Comparison of ENCODE assay signal across 9 mouse cellular contexts in genomic region chr7:28546649-28547048, GRCm38 (mm10). TPM values are rescaled to one million over a fixed set of nuclear protein-coding genes. Genes with fewer than 3 reads are reported as not detected.
A peak's percentile ranks its signal among the peaks of the same experiment; 100 is the strongest.
DNase-seq lines count a peak whose midpoint lies in the region; ATAC-seq and TF ChIP-seq lines count a peak whose summit lies in the region.
"Had no signal": no experiment of that assay in that cellular context is flagged by ENCODE, and none has a peak within 500 bp of the region (broad histone marks: within the 10 kb centered on the region; RNA-seq: fewer than 3 reads in every experiment).

No protein-coding gene starts in this region.

- ATAC-seq in lung, embryonic 16.5 days (ENCODE audit: low read depth) = no peak
- ATAC-seq in forebrain, embryonic 14.5 days = no peak
- no peak for ATAC-seq in limb, embryonic 11.5 days (ENCODE audit: insufficient number of reproducible peaks, low FRiP score, low TSS enrichment, low read depth)
- no peak for ATAC-seq in erythroid progenitor cell, adult 5-6 weeks (replicated peaks; ENCODE audit: low FRiP score, poor library complexity, severe bottlenecking)

- WGBS in lung, embryonic 16.5 days = under 1% methylated on average over 22 of the region's 22 CpGs
- 1% methylated on average over 22 of the region's 22 CpGs for WGBS in forebrain, embryonic 14.5 days
- 1% methylated on average over 22 of the region's 22 CpGs for WGBS in limb, embryonic 11.5 days
- WGBS in olfactory bulb, adult 2 months = 3% methylated on average over 22 of the region's 22 CpGs

- H3K27ac ChIP-seq in lung, embryonic 16.5 days (ENCODE audit: low read length) = no peak overlapping the region
- H3K27ac ChIP-seq in forebrain, embryonic 14.5 days (ENCODE audit: low read depth, low read length) = no peak overlapping the region
- no peak overlapping the region for H3K27ac ChIP-seq in limb, embryonic 11.5 days (replicated peaks; ENCODE audit: low read depth, low read length)
- H3K27ac ChIP-seq in olfactory bulb, adult 2 months (ENCODE audit: insufficient read depth, low read depth, low read length) = no peak overlapping the region

- peak overlapping the region; percentile 35 for H3K4me2 ChIP-seq in lung, embryonic 16.5 days (ENCODE audit: low read depth, low read length)
- H3K4me2 ChIP-seq in forebrain, embryonic 14.5 days (ENCODE audit: low read length) = peak overlapping the region; percentile 52
- peak overlapping the region; percentile 35 for H3K4me2 ChIP-seq in limb, embryonic 11.5 days (ENCODE audit: low read depth, severe bottlenecking)

- DNase-seq in lung, adult 18-20 months = no peak
- DNase-seq in forebrain, embryonic 14.5 days (ENCODE audit: low spot score) = no peak
- DNase-seq in limb, embryonic 11.5 days (ENCODE audit: low spot score) = no peak
- no peak for DNase-seq in ovary, adult 18-20 months (ENCODE audit: low spot score)
- DNase-seq in urinary bladder, postnatal 10 days (ENCODE audit: low spot score) = no peak

- H3K27me3 ChIP-seq in lung, embryonic 16.5 days (ENCODE audit: control insufficient read depth, insufficient read depth, low read depth, low read length) = peaks cover 35% of the 10 kb centered on the region
- peaks cover 31% of the 10 kb centered on the region for H3K27me3 ChIP-seq in forebrain, embryonic 14.5 days (replicated peaks; ENCODE audit: control insufficient read depth, insufficient read depth, low read length)
- peaks cover 39% of the 10 kb centered on the region for H3K27me3 ChIP-seq in limb, embryonic 11.5 days (ENCODE audit: control insufficient read depth, insufficient read depth, low read length)

- H3K36me3 ChIP-seq in lung, embryonic 16.5 days (ENCODE audit: control insufficient read depth, insufficient read depth, low read length) = no peaks in the 10 kb centered on the region
- H3K36me3 ChIP-seq in forebrain, embryonic 14.5 days (ENCODE audit: control insufficient read depth, insufficient read depth, low read length) = no peaks in the 10 kb centered on the region
- no peaks in the 10 kb centered on the region for H3K36me3 ChIP-seq in limb, embryonic 11.5 days (ENCODE audit: control insufficient read depth, insufficient read depth, low read length)

- H3K9ac ChIP-seq in lung, embryonic 16.5 days (ENCODE audit: low read length) = no peak overlapping the region
- H3K9ac ChIP-seq in forebrain, embryonic 14.5 days (ENCODE audit: low read length) = peak overlapping the region; percentile 40; the same call in 1 of the 2 replicates
- H3K9ac ChIP-seq in limb, embryonic 11.5 days (ENCODE audit: low read length) = no peak overlapping the region

- H3K4me1 ChIP-seq in lung, embryonic 16.5 days (replicated peaks; ENCODE audit: control insufficient read depth, insufficient read depth, low read length) = peaks cover 8% of the 10 kb centered on the region; the same call in 1 of the 2 replicates
- H3K4me1 ChIP-seq in forebrain, embryonic 14.5 days (ENCODE audit: control insufficient read depth, insufficient read depth, low read length) = no peaks in the 10 kb centered on the region; the same call in 1 of the 2 replicates
- H3K4me1 ChIP-seq in limb, embryonic 11.5 days (ENCODE audit: control insufficient read depth, insufficient read depth, low read length) = peaks cover 4% of the 10 kb centered on the region; the same call in 1 of the 2 replicates
- H3K4me1 ChIP-seq in olfactory bulb, adult 2 months (ENCODE audit: control insufficient read depth, insufficient read depth, low read length) = peaks cover 14% of the 10 kb centered on the region

- H3K9me3 ChIP-seq in lung, embryonic 16.5 days (ENCODE audit: control insufficient read depth, low read length) = no peaks in the 10 kb centered on the region
- no peaks in the 10 kb centered on the region for H3K9me3 ChIP-seq in forebrain, embryonic 14.5 days (replicated peaks; ENCODE audit: control insufficient read depth, low read length)
- H3K9me3 ChIP-seq in limb, embryonic 11.5 days (ENCODE audit: control insufficient read depth, low read length) = no peaks in the 10 kb centered on the region

- peak overlapping the region; percentile 12; the same call in 1 of the 2 replicates for H3K4me3 ChIP-seq in lung, embryonic 16.5 days (ENCODE audit: low read length)
- peak overlapping the region; percentile 19 for H3K4me3 ChIP-seq in forebrain, embryonic 14.5 days (ENCODE audit: low read depth, low read length)
- peak overlapping the region; percentile 20 for H3K4me3 ChIP-seq in limb, embryonic 11.5 days (ENCODE audit: low read depth, low read length)
- H3K4me3 ChIP-seq in olfactory bulb, adult 2 months (ENCODE audit: insufficient read depth, low read depth, low read length) = peak overlapping the region; percentile 3
- H3K4me3 ChIP-seq: erythroblast, embryonic 14.5 days had no signal

- no peak for TF ChIP-seq CTCF in olfactory bulb, adult 2 months (IDR thresholded peaks at IDR 0.05; ENCODE audit: insufficient read depth, low read depth, low read length)

- no peak for TF ChIP-seq POLR2A in olfactory bulb, adult 2 months (IDR thresholded peaks at IDR 0.05; ENCODE audit: insufficient read depth, low read depth, low read length)

RNA-seq across cellular contexts. Expression of gene Nccrp1, which starts 0.4 kb away (rescaled TPM):
- not detected in 2 replicates for polyA plus RNA-seq in lung, embryonic 16.5 days (2015; fragmentation: Nextera tagmentation; extraction: Ambion mirVana)
- not detected in 2 replicates for polyA plus RNA-seq in forebrain, embryonic 14.5 days (2014; fragmentation: Nextera tagmentation; extraction: Ambion mirVana)
- polyA plus RNA-seq in limb, embryonic 11.5 days (2014; fragmentation: Nextera tagmentation; extraction: Ambion mirVana) = not detected in 2 replicates
- polyA plus RNA-seq in olfactory bulb, adult 2 months (2012; ENCODE audit: insufficient read depth, insufficient read length, low replicate concordance, missing spikeins) = not detected in 2 replicates
- not detected in 2 replicates for total RNA-seq in erythroid progenitor cell, adult 5-6 weeks (2015; ENCODE audit: low replicate concordance)
- not detected in 2 replicates for total RNA-seq in erythroid progenitor cell, adult 5-6 weeks (2017; ENCODE audit: low replicate concordance)

RNA-seq across cellular contexts. Expression of gene Sycn, which starts 6.0 kb away (rescaled TPM):
- not detected in 2 replicates for polyA plus RNA-seq in lung, embryonic 16.5 days (2015; fragmentation: Nextera tagmentation; extraction: Ambion mirVana)
- not detected in 2 replicates for polyA plus RNA-seq in forebrain, embryonic 14.5 days (2014; fragmentation: Nextera tagmentation; extraction: Ambion mirVana)
- not detected in 2 replicates for polyA plus RNA-seq in limb, embryonic 11.5 days (2014; fragmentation: Nextera tagmentation; extraction: Ambion mirVana)
- not detected in 2 replicates for polyA plus RNA-seq in olfactory bulb, adult 2 months (2012; ENCODE audit: insufficient read depth, insufficient read length, low replicate concordance, missing spikeins)
- total RNA-seq in erythroid progenitor cell, adult 5-6 weeks (2015; ENCODE audit: low replicate concordance) = not detected in 2 replicates
- not detected in 2 replicates for total RNA-seq in erythroid progenitor cell, adult 5-6 weeks (2017; ENCODE audit: low replicate concordance)
- polyA plus RNA-seq: erythroblast, embryonic 14.5 days had no signal

RNA-seq across cellular contexts. Expression of gene Ifnl3, which starts 24.0 kb away (rescaled TPM):
- not detected in 2 replicates for polyA plus RNA-seq in lung, embryonic 16.5 days (2015; fragmentation: Nextera tagmentation; extraction: Ambion mirVana)
- not detected in 2 replicates for polyA plus RNA-seq in forebrain, embryonic 14.5 days (2014; fragmentation: Nextera tagmentation; extraction: Ambion mirVana)
- not detected in 2 replicates for polyA plus RNA-seq in limb, embryonic 11.5 days (2014; fragmentation: Nextera tagmentation; extraction: Ambion mirVana)
- not detected in 2 replicates for polyA plus RNA-seq in olfactory bulb, adult 2 months (2012; ENCODE audit: insufficient read depth, insufficient read length, low replicate concordance, missing spikeins)
- total RNA-seq in erythroid progenitor cell, adult 5-6 weeks (2015; ENCODE audit: low replicate concordance) = not detected in 2 replicates
- total RNA-seq in erythroid progenitor cell, adult 5-6 weeks (2017; ENCODE audit: low replicate concordance) = not detected in 2 replicates
- polyA plus RNA-seq: erythroblast, embryonic 14.5 days had no signal

RNA-seq across cellular contexts. Expression of gene Ifnl2, which starts 36.4 kb away (rescaled TPM):
- polyA plus RNA-seq in lung, embryonic 16.5 days (2015; fragmentation: Nextera tagmentation; extraction: Ambion mirVana) = not detected in 2 replicates
- polyA plus RNA-seq in forebrain, embryonic 14.5 days (2014; fragmentation: Nextera tagmentation; extraction: Ambion mirVana) = not detected in 2 replicates
- polyA plus RNA-seq in limb, embryonic 11.5 days (2014; fragmentation: Nextera tagmentation; extraction: Ambion mirVana) = not detected in 2 replicates
- polyA plus RNA-seq in olfactory bulb, adult 2 months (2012; ENCODE audit: insufficient read depth, insufficient read length, low replicate concordance, missing spikeins) = not detected in 2 replicates
- not detected in 2 replicates for total RNA-seq in erythroid progenitor cell, adult 5-6 weeks (2015; ENCODE audit: low replicate concordance)
- not detected in 2 replicates for total RNA-seq in erythroid progenitor cell, adult 5-6 weeks (2017; ENCODE audit: low replicate concordance)
- polyA plus RNA-seq: erythroblast, embryonic 14.5 days had no signal

RNA-seq across cellular contexts. Expression of gene Samd4b, which starts 51.3 kb away (rescaled TPM):
- 11.9 and 15.1 TPM in 2 replicates for polyA plus RNA-seq in lung, embryonic 16.5 days (2015; fragmentation: Nextera tagmentation; extraction: Ambion mirVana)
- 20.1 and 24.1 TPM in 2 replicates for polyA plus RNA-seq in forebrain, embryonic 14.5 days (2014; fragmentation: Nextera tagmentation; extraction: Ambion mirVana)
- 37.5 and 37.6 TPM in 2 replicates for polyA plus RNA-seq in limb, embryonic 11.5 days (2014; fragmentation: Nextera tagmentation; extraction: Ambion mirVana)
- not detected in 2 replicates for polyA plus RNA-seq in olfactory bulb, adult 2 months (2012; ENCODE audit: insufficient read depth, insufficient read length, low replicate concordance, missing spikeins)
- total RNA-seq in erythroid progenitor cell, adult 5-6 weeks (2015; ENCODE audit: low replicate concordance) = 15.9 and 29.6 TPM in 2 replicates
- total RNA-seq in erythroid progenitor cell, adult 5-6 weeks (2017; ENCODE audit: low replicate concordance) = 8.0 and 20.2 TPM in 2 replicates
